Mouse (Mus musculus): ENCODE data around the gene 6030408B16Rik. TPM values are rescaled to one million over a fixed set of nuclear protein-coding genes. Genes with fewer than 3 reads are reported as not detected.

6030408B16Rik gene
- polyA plus RNA-seq (2012; ENCODE audit: insufficient read depth, insufficient read length, missing spikeins), result 0.91 TPM in 1 of 2 replicates, not detected in the other

- H3K27ac ChIP-seq (replicated peaks; ENCODE audit: low read depth, low read length), result peak within 1 kb of the TSS; percentile 62
- H3K4me3 ChIP-seq (ENCODE audit: insufficient read depth, low read depth, low read length), result no peak within 1 kb of the TSS
These were observed at the start of gene 6030408B16Rik for GRCm38 (mm10) chr15:101293025-101293621. Gene 6030408B16Rik, plus strand, starts transcription at chr15:101293212.

GRCm38 (mm10) chr15:101244012-101244411 lies 49.0 kb upstream of the 6030408B16Rik start:
- H3K4me3 ChIP-seq (ENCODE audit: insufficient read depth, low read depth, low read length), result no peak overlapping the region
- peaks cover 6% of the 10 kb centered on the region for H3K4me1 ChIP-seq (ENCODE audit: control insufficient read depth, insufficient read depth, insufficient read length, low read length)
- 0 out of 2 replicates have a peak overlapping the region, but pooled peaks have one; percentile 20 for H3K27ac ChIP-seq (replicated peaks; ENCODE audit: low read depth, low read length)

More at GRCm38 (mm10) chr15:101293025-101293621, at the start of gene 6030408B16Rik:
- peaks cover 5% of the 10 kb centered on the region; the same call in 1 of the 2 replicates for H3K4me1 ChIP-seq (ENCODE audit: control insufficient read depth, insufficient read depth, insufficient read length, low read length)

GRCm38 (mm10) chr15:101246231-101247154 lies 46.5 kb upstream of the 6030408B16Rik start:
- peak overlapping the region; percentile 40 for H3K4me3 ChIP-seq (ENCODE audit: insufficient read depth, low read depth, low read length)
- H3K27ac ChIP-seq (replicated peaks; ENCODE audit: low read depth, low read length), result peak overlapping the region; percentile 88
- peaks cover 6% of the 10 kb centered on the region for H3K4me1 ChIP-seq (ENCODE audit: control insufficient read depth, insufficient read depth, insufficient read length, low read length)

GRCm38 (mm10) chr15:101247155-101247498 lies 45.9 kb upstream of the 6030408B16Rik start:
- H3K4me1 ChIP-seq (ENCODE audit: control insufficient read depth, insufficient read depth, insufficient read length, low read length), result peaks cover 6% of the 10 kb centered on the region
- H3K27ac ChIP-seq (replicated peaks; ENCODE audit: low read depth, low read length), result peak overlapping the region; percentile 88
- no peak overlapping the region for H3K4me3 ChIP-seq (ENCODE audit: insufficient read depth, low read depth, low read length)

- H3K4me1 ChIP-seq (ENCODE audit: control insufficient read depth, insufficient read depth, insufficient read length, low read length), result peaks cover 6% of the 10 kb centered on the region
- H3K27ac ChIP-seq (replicated peaks; ENCODE audit: low read depth, low read length), result peak overlapping the region; percentile 37; the same call in 1 of the 2 replicates
- H3K4me3 ChIP-seq (ENCODE audit: insufficient read depth, low read depth, low read length), result no peak overlapping the region
These were observed 44.8 kb upstream of the 6030408B16Rik start for GRCm38 (mm10) chr15:101248029-101248710.

- no peak overlapping the region for H3K27ac ChIP-seq (replicated peaks; ENCODE audit: low read depth, low read length)
- no peak overlapping the region for H3K4me3 ChIP-seq (ENCODE audit: insufficient read depth, low read depth, low read length)
- peaks cover 10% of the 10 kb centered on the region for H3K4me1 ChIP-seq (ENCODE audit: control insufficient read depth, insufficient read depth, insufficient read length, low read length)
These were observed 42.7 kb upstream of the 6030408B16Rik start for GRCm38 (mm10) chr15:101250220-101250800.

- H3K27ac ChIP-seq (replicated peaks; ENCODE audit: low read depth, low read length), result no peak overlapping the region
- peaks cover 8% of the 10 kb centered on the region for H3K4me1 ChIP-seq (ENCODE audit: control insufficient read depth, insufficient read depth, insufficient read length, low read length)
- H3K4me3 ChIP-seq (ENCODE audit: insufficient read depth, low read depth, low read length), result no peak overlapping the region
These were observed 41.1 kb upstream of the 6030408B16Rik start for GRCm38 (mm10) chr15:101251930-101252329.

- Histone ChIP-seq H3K4me3 (ENCODE audit: insufficient read depth, low read depth, low read length) (no peak overlapping the region), H3K27ac (replicated peaks; ENCODE audit: low read depth, low read length) (no peak overlapping the region), H3K4me1 (ENCODE audit: control insufficient read depth, insufficient read depth, insufficient read length, low read length) (peaks cover 3% of the 10 kb centered on the region; the same call in 1 of the 2 replicates)
These were observed 40.4 kb upstream of the 6030408B16Rik start for GRCm38 (mm10) chr15:101252614-101253013.

GRCm38 (mm10) chr15:101253563-101253885 lies 39.5 kb upstream of the 6030408B16Rik start:
- peak overlapping the region; percentile 25 for H3K27ac ChIP-seq (replicated peaks; ENCODE audit: low read depth, low read length)
- H3K4me1 ChIP-seq (ENCODE audit: control insufficient read depth, insufficient read depth, insufficient read length, low read length), result peaks cover 3% of the 10 kb centered on the region; the same call in 1 of the 2 replicates
- peak overlapping the region; percentile 47 for H3K4me3 ChIP-seq (ENCODE audit: insufficient read depth, low read depth, low read length)

GRCm38 (mm10) chr15:101253886-101254795 lies 38.9 kb upstream of the 6030408B16Rik start, which contains the start of gene Nr4a1:
Gene Nr4a1, plus strand, starts transcription at chr15:101254269.
- Histone ChIP-seq H3K4me3 (ENCODE audit: insufficient read depth, low read depth, low read length) (peak within 1 kb of the TSS; percentile 73), H3K4me1 (ENCODE audit: control insufficient read depth, insufficient read depth, insufficient read length, low read length) (peaks cover 3% of the 10 kb centered on the region; the same call in 1 of the 2 replicates), H3K27ac (replicated peaks; ENCODE audit: low read depth, low read length) (peak within 1 kb of the TSS; percentile 44)

- H3K27ac ChIP-seq (replicated peaks; ENCODE audit: low read depth, low read length), result no peak overlapping the region
- no peak overlapping the region for H3K4me3 ChIP-seq (ENCODE audit: insufficient read depth, low read depth, low read length)
These were observed 37.1 kb upstream of the 6030408B16Rik start for GRCm38 (mm10) chr15:101255842-101256462.

GRCm38 (mm10) chr15:101256463-101257206 lies 36.4 kb upstream of the 6030408B16Rik start:
- H3K4me1 ChIP-seq (ENCODE audit: control insufficient read depth, insufficient read depth, insufficient read length, low read length), result peaks cover 10% of the 10 kb centered on the region
- H3K4me3 ChIP-seq (ENCODE audit: insufficient read depth, low read depth, low read length), result no peak overlapping the region
- no peak overlapping the region for H3K27ac ChIP-seq (replicated peaks; ENCODE audit: low read depth, low read length)

More at GRCm38 (mm10) chr15:101255842-101256462, 37.1 kb upstream of the 6030408B16Rik start:
- H3K4me1 ChIP-seq (ENCODE audit: control insufficient read depth, insufficient read depth, insufficient read length, low read length), result peaks cover 10% of the 10 kb centered on the region

- Histone ChIP-seq H3K4me1 (ENCODE audit: control insufficient read depth, insufficient read depth, insufficient read length, low read length) (peaks cover 17% of the 10 kb centered on the region), H3K4me3 (ENCODE audit: insufficient read depth, low read depth, low read length) (no peak overlapping the region), H3K27ac (replicated peaks; ENCODE audit: low read depth, low read length) (no peak overlapping the region)
These were observed 34.6 kb upstream of the 6030408B16Rik start for GRCm38 (mm10) chr15:101258420-101258819.

Data from brown adipose tissue, adult 24 weeks (tissue).